Mouse (Mus musculus) sigmoid colon, adult 10 weeks (tissue): ENCODE data around the gene Ins1. TPM values are rescaled to one million over a fixed set of nuclear protein-coding genes. Genes with fewer than 3 reads are reported as not detected.

Experiments
- polyA plus RNA-seq: library from polyadenylated mRNA; stranded (reverse); fragments of 350-450 nt; fragmentation: Illumina TruSeq; extraction: RNeasy Lipid Tissue Mini Kit (QIAGEN cat#74804); gene quantifications from one replicate; pipeline ENCODE4 v1.2.3, GENCODE M21; 2014; ENCODE audit warnings: low read depth, low replicate concordance

Ins1 gene
- not detected for polyA plus RNA-seq

GRCm38 (mm10) chr19:52263997-52264396 lies at the start of gene Ins1:
Gene Ins1, plus strand, starts transcription at chr19:52264297.

